Mouse (Mus musculus) embryonic fibroblast, embryonic 13.5 days (primary cell): ENCODE results near the gene Opn4.

ENCODE experiments used
- CTCF ChIP-seq: IDR thresholded peaks from 2 replicates; pipeline ENCODE4 v1.5.1; 2011; ENCODE audit warnings: mild to moderate bottlenecking, control low read depth, low read length, moderate library complexity, borderline replicate concordance; ENCODE audit not compliant: insufficient read depth
- POLR2A ChIP-seq: IDR thresholded peaks from 2 replicates; pipeline ENCODE4 v1.6.1; 2011; ENCODE audit warnings: low read depth, mild to moderate bottlenecking, control low read depth, low read length, moderate library complexity

GRCm38 (mm10) chr14:34611591-34611990 lies 11.6 kb upstream of the Opn4 start:
- TF ChIP-seq POLR2A = no peak
- no peak for TF ChIP-seq CTCF
